Mouse (Mus musculus): ENCODE results near the gene Ercc6l.
"Not testable (repeated sequence)": the region's sequence is repeated elsewhere in the genome, so short reads cannot be mapped to it uniquely, and the experiment has no call there.

Ercc6l gene

GRCm38 (mm10) chrX:102156618-102157422 is at the start of gene Ercc6l:
Gene Ercc6l, minus strand, starts transcription at chrX:102157091.
- DNase-seq, result peak; percentile 86 to 94

DNA sequence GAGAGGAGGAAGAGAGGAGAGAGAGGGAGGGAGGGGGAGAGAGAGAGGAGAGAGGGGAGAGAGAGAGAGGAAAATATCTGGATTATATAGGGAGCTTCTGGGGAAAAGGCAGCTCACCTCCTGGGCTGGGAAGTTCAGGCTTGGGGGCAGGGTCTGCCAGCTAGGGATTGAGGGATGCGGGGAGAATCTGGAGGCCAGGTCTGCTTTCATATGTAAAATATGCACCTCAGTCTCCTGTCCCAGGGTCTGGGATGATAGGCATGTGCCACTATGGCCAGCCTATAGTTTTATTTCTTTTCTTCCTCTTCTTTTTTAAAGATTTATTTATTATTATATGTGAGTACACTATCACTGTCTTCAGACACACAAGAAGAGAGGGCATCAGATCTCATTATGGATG is 33.9 kb upstream of the Ercc6l start:
- DNase-seq, result no peak

DNA sequence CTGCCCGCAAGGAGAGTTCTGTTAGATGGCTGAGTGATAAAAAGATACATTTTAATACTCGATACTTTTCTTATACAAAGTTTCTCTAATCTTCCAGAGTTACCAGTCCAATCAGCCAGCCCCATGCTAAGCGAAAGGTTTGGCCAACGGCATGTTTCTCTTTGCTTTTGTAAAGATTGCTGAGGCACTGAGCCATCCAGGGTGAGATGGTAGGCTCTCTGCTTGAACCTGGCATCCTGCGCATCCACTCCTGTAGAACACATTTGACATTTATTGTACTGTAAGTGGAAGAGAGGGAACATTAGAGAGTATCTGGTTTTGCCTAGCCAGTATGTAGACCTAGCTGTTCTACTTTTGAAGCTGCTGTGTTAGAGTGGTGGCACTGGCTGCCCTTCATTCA is 32.7 kb upstream of the Ercc6l start:
- no peak for DNase-seq

- peak; percentile 82 to 86 for DNase-seq
Measured at GRCm38 (mm10) chrX:102188712-102189497, 32.0 kb upstream of the Ercc6l start, which contains the start of gene Rps4x. Gene Rps4x, minus strand, starts transcription at chrX:102189394.

GRCm38 (mm10) chrX:102187023-102187699 is 30.3 kb upstream of the Ercc6l start:
- no peak for DNase-seq

DNA sequence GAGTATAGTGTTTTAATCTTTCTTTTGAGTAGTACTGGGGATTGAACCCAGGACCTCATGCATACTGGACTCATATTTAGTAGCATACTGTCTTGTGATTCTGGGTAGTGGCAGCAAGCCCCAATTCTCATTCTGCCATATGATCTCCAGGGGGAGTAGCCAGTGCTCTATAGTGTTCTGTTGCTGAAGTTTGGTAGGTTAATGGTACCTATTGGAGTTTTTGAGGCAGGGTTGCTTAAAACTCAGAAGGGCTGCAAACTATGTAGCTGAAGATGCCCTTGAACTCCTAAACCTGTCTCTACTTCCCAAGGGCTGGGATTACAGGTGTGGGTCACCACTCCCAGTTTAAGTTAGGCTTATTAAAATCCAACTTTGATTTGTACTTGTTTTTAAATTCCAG is 25.7 kb upstream of the Ercc6l start:
- DNase-seq, result no peak

GRCm38 (mm10) chrX:102175538-102176287 is 18.8 kb upstream of the Ercc6l start:
- DNase-seq, result no peak

- no peak for DNase-seq
Measured at GRCm38 (mm10) chrX:102170900-102171299, 14.0 kb upstream of the Ercc6l start.

- no peak for DNase-seq
Measured at GRCm38 (mm10) chrX:102170135-102170534, 13.2 kb upstream of the Ercc6l start.

GRCm38 (mm10) chrX:102169724-102170123 is 12.8 kb upstream of the Ercc6l start:
- no peak for DNase-seq

DNA sequence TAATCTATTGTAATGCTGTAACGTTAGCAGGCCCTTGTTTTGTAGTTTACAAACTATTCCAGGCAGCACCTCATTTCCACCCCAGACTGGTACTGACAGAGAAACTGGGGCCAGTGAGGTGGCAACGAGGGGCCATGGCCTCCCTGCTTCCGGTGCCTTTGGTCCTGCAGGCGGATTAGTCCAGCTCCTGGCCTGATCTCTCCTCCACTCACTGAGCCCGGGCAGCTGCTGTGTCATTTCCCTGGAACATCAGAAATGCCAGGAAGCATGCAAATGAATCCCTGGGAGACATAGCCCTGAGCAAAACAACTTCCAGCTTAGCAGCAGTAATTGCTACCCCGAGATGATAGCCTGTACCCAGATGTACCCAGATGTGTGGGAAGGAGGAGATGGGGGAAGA is 10.1 kb upstream of the Ercc6l start:
- no peak for DNase-seq

- DNase-seq, result no peak
Measured at GRCm38 (mm10) chrX:102166521-102166920, 9.6 kb upstream of the Ercc6l start.

- DNase-seq, result peak in 1 of 2 experiments; percentile 19
Measured at GRCm38 (mm10) chrX:102163529-102163928, 6.6 kb upstream of the Ercc6l start.

DNA sequence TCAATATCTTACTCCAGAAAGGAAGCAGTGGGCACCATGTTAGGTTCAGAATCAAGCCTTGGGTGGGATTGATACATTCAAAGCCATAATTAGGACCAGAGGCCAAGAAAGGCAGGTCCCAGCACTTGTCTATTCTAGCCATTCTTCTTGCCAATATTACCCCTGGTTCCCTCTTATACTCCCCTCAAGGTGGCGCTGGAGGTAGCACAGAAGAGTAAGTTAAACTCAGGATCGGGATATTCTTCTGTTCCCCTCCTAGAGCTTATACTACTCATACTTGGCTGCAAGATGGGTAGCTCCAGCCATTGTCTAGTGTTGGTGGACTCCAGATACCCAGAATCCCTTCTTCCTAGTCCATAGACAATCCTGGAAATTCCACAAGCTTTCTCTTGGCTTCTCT is 6.2 kb upstream of the Ercc6l start:
- no peak for DNase-seq

GRCm38 (mm10) chrX:102160528-102160927 is 3.6 kb upstream of the Ercc6l start:
- no peak for DNase-seq

DNA sequence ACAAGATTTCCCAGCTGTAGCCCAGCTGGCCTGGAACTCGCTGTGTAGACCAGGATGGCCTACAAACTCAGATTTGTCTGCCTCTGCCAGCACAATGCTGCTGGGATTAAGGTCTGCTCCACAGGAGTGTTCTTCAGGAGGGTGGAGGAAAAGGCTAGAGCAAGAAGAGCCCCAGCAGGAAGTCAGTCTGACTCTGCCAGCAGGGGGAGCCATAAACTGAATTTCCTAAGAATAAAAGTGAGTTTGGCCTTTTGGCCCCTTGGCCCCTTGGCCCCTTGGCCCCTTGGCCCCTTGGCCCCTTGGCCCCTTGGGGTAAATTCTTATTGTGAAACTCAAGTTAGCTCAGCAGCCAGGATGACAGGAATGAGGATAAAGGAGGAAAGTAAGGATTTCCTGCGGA is 2.9 kb upstream of the Ercc6l start:
- peak; percentile 15 to 23 for DNase-seq

GRCm38 (mm10) chrX:102157423-102157791 is 516 bp upstream of the Ercc6l start:
- no peak for DNase-seq

DNA sequence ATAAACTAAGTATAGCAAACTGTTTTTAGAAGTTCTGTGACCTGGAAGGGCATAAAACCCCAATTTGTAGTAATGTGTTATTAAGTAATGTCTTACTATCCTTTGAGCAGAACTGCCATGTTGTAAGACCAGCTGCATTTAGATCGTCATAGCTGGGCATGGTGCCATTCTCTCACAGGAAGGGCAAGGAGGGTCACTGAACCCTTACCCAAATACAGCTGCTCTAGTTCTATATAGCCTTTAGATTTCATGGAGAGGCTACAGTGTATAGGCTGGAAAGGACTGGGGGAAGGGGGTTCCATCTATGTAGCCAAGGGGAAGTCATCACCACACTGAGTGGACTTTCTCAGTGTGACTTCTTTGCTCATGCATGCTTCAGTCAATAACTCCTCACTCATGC is 15.7 kb downstream of the Ercc6l start:
- no peak for DNase-seq

GRCm38 (mm10) chrX:102121321-102121720 is 35.6 kb downstream of the Ercc6l start:
- DNase-seq, result no peak

DNA sequence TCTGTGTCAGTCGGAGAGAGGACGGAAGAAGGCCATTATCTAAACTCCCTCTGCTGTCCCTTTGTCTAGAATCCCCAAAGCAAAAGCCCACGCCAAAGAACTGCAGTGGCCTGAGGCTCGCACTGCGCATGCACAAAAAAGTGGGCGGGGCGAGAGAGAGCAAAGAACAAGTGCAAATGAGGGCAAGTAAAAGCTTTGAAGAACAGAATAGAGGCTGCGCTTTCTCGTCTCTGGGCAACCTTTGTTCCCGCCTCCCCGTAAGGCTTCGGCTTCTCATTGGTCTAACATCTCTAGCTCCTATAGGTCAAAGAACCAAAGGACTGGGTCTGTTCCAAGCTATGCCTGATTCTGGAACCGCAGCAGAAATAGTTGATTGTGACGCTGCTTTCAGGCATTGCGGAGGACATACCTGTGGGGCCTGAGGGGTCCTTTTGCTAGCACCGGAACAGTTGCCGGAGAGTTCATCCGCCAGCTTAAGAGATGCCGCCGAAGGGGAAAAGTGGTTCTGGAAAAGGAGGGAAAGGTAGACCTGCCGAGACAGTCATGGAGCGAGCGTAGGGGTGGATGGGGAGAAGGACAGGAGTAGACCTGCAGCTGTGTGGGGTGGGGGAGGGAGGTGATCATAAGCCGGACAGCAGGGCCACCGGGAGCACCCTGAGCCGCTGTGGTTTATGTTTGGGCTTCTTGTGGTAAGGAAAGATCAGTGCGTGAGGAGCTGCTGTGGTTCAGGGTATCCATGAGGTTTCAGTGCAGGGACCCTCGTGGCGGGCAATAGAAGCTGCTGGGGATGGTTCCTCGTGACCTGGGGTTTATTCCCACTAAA is 37.6 kb downstream of the Ercc6l start, which contains the start of gene Pin4:
Gene Pin4, plus strand, starts transcription at position 406 of the 823 bp plus-strand sequence.
- peak; percentile 91 to 95 for DNase-seq

GRCm38 (mm10) chrX:102115676-102116075 is 41.2 kb downstream of the Ercc6l start:
- DNase-seq, result no peak

- DNase-seq, result not testable (repeated sequence)
Measured at GRCm38 (mm10) chrX:102109349-102109748, 47.5 kb downstream of the Ercc6l start.
